Comparison of ENCODE assay signal across 8 mouse cellular contexts in genomic region chr9:106884306-106884705, GRCm38 (mm10). TPM values are rescaled to one million over a fixed set of nuclear protein-coding genes. Genes with fewer than 3 reads are reported as not detected.
DNase-seq lines count a peak whose midpoint lies in the region; ATAC-seq and TF ChIP-seq lines count a peak whose summit lies in the region.

No protein-coding gene starts in this region.

- peaks cover 77% of the 10 kb centered on the region for H3K36me3 ChIP-seq in megakaryocyte, embryonic 14.5 days (replicated peaks; ENCODE audit: low read length)
- peaks cover 41% of the 10 kb centered on the region for H3K36me3 ChIP-seq in heart, postnatal 0 days (replicated peaks; ENCODE audit: control insufficient read depth, insufficient read depth, low read length)
- peaks cover 26% of the 10 kb centered on the region for H3K36me3 ChIP-seq in midbrain, embryonic 11.5 days (ENCODE audit: control insufficient read depth, insufficient read depth, low read length)

- H3K9ac ChIP-seq in heart, postnatal 0 days (replicated peaks; ENCODE audit: low read depth, low read length), result 0 out of 2 replicates have a peak overlapping the region, but pooled peaks have one; percentile 5
- peak overlapping the region; percentile 99 for H3K9ac ChIP-seq in midbrain, embryonic 11.5 days (ENCODE audit: low read length)

- no peak for ATAC-seq in megakaryocyte, adult 5-6 weeks (ENCODE audit: poor library complexity, severe bottlenecking)
- no peak for ATAC-seq in heart, postnatal 0 days (ENCODE audit: insufficient read depth, low read depth)
- ATAC-seq in midbrain, embryonic 11.5 days (ENCODE audit: low FRiP score), result no peak

- no peak for TF ChIP-seq EP300 in heart, postnatal 0 days (IDR thresholded peaks at IDR 0.05; ENCODE audit: low read depth)

- H3K4me1 ChIP-seq in megakaryocyte, embryonic 14.5 days, result peaks cover 69% of the 10 kb centered on the region
- H3K4me1 ChIP-seq in heart, postnatal 0 days (ENCODE audit: control insufficient read depth, insufficient read depth), result peaks cover 27% of the 10 kb centered on the region
- H3K4me1 ChIP-seq in midbrain, embryonic 11.5 days (ENCODE audit: control insufficient read depth, insufficient read depth, low read length), result peaks cover 41% of the 10 kb centered on the region

- WGBS in heart, postnatal 0 days, result 37% methylated on average over 16 of the region's 16 CpGs
- 50% methylated on average over 16 of the region's 16 CpGs for WGBS in midbrain, embryonic 11.5 days

- no peaks in the 10 kb centered on the region for H3K9me3 ChIP-seq in megakaryocyte, embryonic 14.5 days
- no peaks in the 10 kb centered on the region for H3K9me3 ChIP-seq in heart, postnatal 0 days (replicated peaks; ENCODE audit: control insufficient read depth, low read length)
- H3K9me3 ChIP-seq in midbrain, embryonic 11.5 days (ENCODE audit: control insufficient read depth, low read length), result no peaks in the 10 kb centered on the region

- peak overlapping the region; percentile 97 for H3K4me2 ChIP-seq in heart, postnatal 0 days (ENCODE audit: low read depth, low read length)
- peak overlapping the region; percentile 100 for H3K4me2 ChIP-seq in midbrain, embryonic 11.5 days

- TF ChIP-seq CTCF in heart, postnatal 0 days (IDR thresholded peaks at IDR 0.05; ENCODE audit: low read depth), result no peak

- H3K27ac ChIP-seq in heart, postnatal 0 days (ENCODE audit: low read depth), result no peak overlapping the region
- no peak overlapping the region for H3K27ac ChIP-seq in midbrain, embryonic 11.5 days (ENCODE audit: low read depth, low read length)

- no peaks in the 10 kb centered on the region for H3K27me3 ChIP-seq in megakaryocyte, embryonic 14.5 days (replicated peaks)
- no peaks in the 10 kb centered on the region for H3K27me3 ChIP-seq in heart, postnatal 0 days (ENCODE audit: control insufficient read depth, insufficient read depth, low read length)
- no peaks in the 10 kb centered on the region for H3K27me3 ChIP-seq in midbrain, embryonic 11.5 days (ENCODE audit: control insufficient read depth, insufficient read depth, low read length)

- H3K4me3 ChIP-seq in megakaryocyte, embryonic 14.5 days (replicated peaks), result peak overlapping the region; percentile 70
- H3K4me3 ChIP-seq in heart, postnatal 0 days (ENCODE audit: low read depth, low read length), result 0 out of 2 replicates have a peak overlapping the region, but pooled peaks have one; percentile 87
- H3K4me3 ChIP-seq in midbrain, embryonic 11.5 days (ENCODE audit: low read depth, low read length), result peak overlapping the region; percentile 98

- peak; percentile 19 for DNase-seq in adrenal gland, postnatal 25 days
- no peak for DNase-seq in adrenal gland, postnatal 36 days
- no peak for DNase-seq in heart, postnatal 0 days (ENCODE audit: low spot score)
- DNase-seq in midbrain, embryonic 11.5 days (ENCODE audit: low spot score, missing footprints), result peak; percentile 90
- DNase-seq in layer of hippocampus, postnatal 25 days (ENCODE audit: extremely low spot score in 1 of 2, low spot score in 1 of 2), result no peak
- DNase-seq in spleen, adult 12 weeks (ENCODE audit: low spot score), result no peak

RNA-seq across cellular contexts. Expression of gene Rbm15b, which starts 2.9 kb away (rescaled TPM):
- total RNA-seq in adrenal gland, postnatal 25 days (2021), result 23.2 and 28.0 TPM in 2 replicates
- 10 to 100 TPM; 22.6 to 28.9 TPM for total RNA-seq in adrenal gland, postnatal 36 days (2021)
- 6.4 and 13.0 TPM in 2 replicates for polyA plus RNA-seq in megakaryocyte, embryonic 14.5 days (2012; ENCODE audit: insufficient read depth, low replicate concordance)
- 10.6 and 11.4 TPM in 2 replicates for total RNA-seq in megakaryocyte, adult 5-6 weeks (2015)
- total RNA-seq in megakaryocyte, adult 5-6 weeks (2017), result 13.6 and 14.1 TPM in 2 replicates
- 14.5 and 23.8 TPM in 2 replicates for total RNA-seq in heart, postnatal 0 days (2014; rRNA removed; ENCODE audit: low replicate concordance)
- 2.2 TPM in 2 replicates for polyA plus RNA-seq in heart, postnatal 0 days (2015; fragmentation: Nextera tagmentation; extraction: Ambion mirVana)
- 24.7 and 26.8 TPM in 2 replicates for polyA plus RNA-seq in midbrain, embryonic 11.5 days (2014; fragmentation: Nextera tagmentation; extraction: Ambion mirVana)
- total RNA-seq in layer of hippocampus, postnatal 25 days (2021), result 10 to 100 TPM; 50.1 to 51.6 TPM

RNA-seq across cellular contexts. Expression of gene Manf, which starts 7.5 kb away (rescaled TPM):
- total RNA-seq in adrenal gland, postnatal 25 days (2021), result 240 and 250 TPM in 2 replicates
- total RNA-seq in adrenal gland, postnatal 36 days (2021), result 100 to 1,000 TPM; 314 to 358 TPM
- polyA plus RNA-seq in megakaryocyte, embryonic 14.5 days (2012; ENCODE audit: insufficient read depth, low replicate concordance), result 14.7 and 174 TPM in 2 replicates
- 220 and 229 TPM in 2 replicates for total RNA-seq in megakaryocyte, adult 5-6 weeks (2015)
- 186 and 189 TPM in 2 replicates for total RNA-seq in megakaryocyte, adult 5-6 weeks (2017)
- total RNA-seq in heart, postnatal 0 days (2014; rRNA removed; ENCODE audit: low replicate concordance), result 50.8 and 55.2 TPM in 2 replicates
- 88.0 and 137 TPM in 2 replicates for polyA plus RNA-seq in heart, postnatal 0 days (2015; fragmentation: Nextera tagmentation; extraction: Ambion mirVana)
- 278 and 281 TPM in 2 replicates for polyA plus RNA-seq in midbrain, embryonic 11.5 days (2014; fragmentation: Nextera tagmentation; extraction: Ambion mirVana)
- 100 to 1,000 TPM; 112 to 146 TPM for total RNA-seq in layer of hippocampus, postnatal 25 days (2021)

Comparison
In these comparisons a context has a peak if more than half of its experiments do, and no peak if none do; other contexts are left out.
1. DNase-seq: peak in adrenal gland, postnatal 25 days (single experiment) and midbrain, embryonic 11.5 days (single experiment); none in adrenal gland, postnatal 36 days (0 of 2), heart, postnatal 0 days (single experiment), layer of hippocampus, postnatal 25 days (0 of 2) and spleen, adult 12 weeks (single experiment).
2. Peak in every context shown above with its lines, with median percentiles within 50 percentile points of each other: H3K4me3 ChIP-seq.